Mouse (Mus musculus) mouse embryonic stem cell (cell line): ENCODE measurements around the gene Tusc2.

Source experiments
- in situ Hi-C, 2 experiments: fragments of 300-500 bp; cut with MboI; formaldehyde crosslinking; loops; 1 replicate in 1 of 2; 3 replicates in 1 of 2; pipeline ENCODE4 v1.14.3; 2019 to 2020; ENCODE audit warnings: low sequenced_read_pairs in 2 of 2, low pct_unique_long_range_greater_than_20kb in 1 of 2, mixed read lengths in 1 of 2; ENCODE audit not compliant: unreplicated experiment in 1 of 2

The Tusc2 gene

GRCm38 (mm10) chr9:107579023-107579900, 16.2 kb downstream of the Tusc2 start:
- in situ Hi-C loops: no loop called here

- in situ Hi-C loops: no loop called here
Measured at GRCm38 (mm10) chr9:107580501-107581317, 17.7 kb downstream of the Tusc2 start, which contains the start of gene Hyal3. Gene Hyal3 (plus strand): TSS chr9:107580818.

GRCm38 (mm10) chr9:107581584-107581983, 18.5 kb downstream of the Tusc2 start:
- in situ Hi-C loops: no loop called here

- in situ Hi-C loops: no loop called here
Measured at GRCm38 (mm10) chr9:107582509-107583062, 19.5 kb downstream of the Tusc2 start.

- in situ Hi-C loops: no loop called here
Measured at GRCm38 (mm10) chr9:107583174-107583573, 20.1 kb downstream of the Tusc2 start.

- in situ Hi-C loops: no loop called here
Measured at GRCm38 (mm10) chr9:107586504-107586903, 23.4 kb downstream of the Tusc2 start.

GRCm38 (mm10) chr9:107586974-107587832, 24.1 kb downstream of the Tusc2 start, which contains the start of gene Ifrd2:
Gene Ifrd2 (plus strand): TSS chr9:107587642.
- in situ Hi-C loops: no loop called here

GRCm38 (mm10) chr9:107587833-107588639, 25.0 kb downstream of the Tusc2 start:
- in situ Hi-C loops: no loop called here

- in situ Hi-C loops: no loop called here
Measured at GRCm38 (mm10) chr9:107590058-107590772, 27.2 kb downstream of the Tusc2 start.

GRCm38 (mm10) chr9:107590773-107591060, 27.7 kb downstream of the Tusc2 start:
- in situ Hi-C loops: no loop called here

GRCm38 (mm10) chr9:107593101-107593976, 30.3 kb downstream of the Tusc2 start:
- in situ Hi-C loops: no loop called here

GRCm38 (mm10) chr9:107594281-107595062, 31.4 kb downstream of the Tusc2 start:
- in situ Hi-C loops: no loop called here

- in situ Hi-C loops: no loop called here
Measured at GRCm38 (mm10) chr9:107596619-107597569, 33.8 kb downstream of the Tusc2 start.

- in situ Hi-C loops: no loop called here
Measured at GRCm38 (mm10) chr9:107598385-107598784, 35.3 kb downstream of the Tusc2 start.
